Mouse (Mus musculus): ENCODE data around the gene Ccnt1.
"Not testable (repeated sequence)": the region's sequence is repeated elsewhere in the genome, so short reads cannot be mapped to it uniquely, and the experiment has no call there.

The Ccnt1 gene

GRCm38 (mm10) chr15:98546843-98547242, 23.9 kb downstream of the Ccnt1 start:
- DNase-seq (ENCODE audit: low spot score in 2 of 2): no peak

DNA sequence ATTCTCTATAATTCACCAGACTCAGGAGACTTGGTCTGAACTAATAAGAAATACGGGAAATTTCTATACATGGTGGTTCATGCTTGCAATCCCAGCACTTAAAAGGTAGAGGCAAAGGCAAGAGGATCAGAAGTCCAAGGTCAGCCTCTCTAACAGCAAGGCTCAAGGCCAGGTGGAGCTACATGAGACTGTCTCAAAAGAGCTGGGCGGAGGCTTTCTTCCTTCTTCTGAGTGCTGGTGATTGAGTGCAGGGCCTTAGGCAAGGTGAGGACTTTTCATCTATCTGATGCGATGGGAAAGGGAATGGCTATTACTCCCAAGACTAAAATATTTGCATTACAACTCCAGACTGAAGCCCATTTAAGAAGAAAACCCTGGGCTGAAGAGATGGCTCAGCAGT, 25.6 kb downstream of the Ccnt1 start:
- DNase-seq (ENCODE audit: low spot score in 2 of 2): no peak

DNA sequence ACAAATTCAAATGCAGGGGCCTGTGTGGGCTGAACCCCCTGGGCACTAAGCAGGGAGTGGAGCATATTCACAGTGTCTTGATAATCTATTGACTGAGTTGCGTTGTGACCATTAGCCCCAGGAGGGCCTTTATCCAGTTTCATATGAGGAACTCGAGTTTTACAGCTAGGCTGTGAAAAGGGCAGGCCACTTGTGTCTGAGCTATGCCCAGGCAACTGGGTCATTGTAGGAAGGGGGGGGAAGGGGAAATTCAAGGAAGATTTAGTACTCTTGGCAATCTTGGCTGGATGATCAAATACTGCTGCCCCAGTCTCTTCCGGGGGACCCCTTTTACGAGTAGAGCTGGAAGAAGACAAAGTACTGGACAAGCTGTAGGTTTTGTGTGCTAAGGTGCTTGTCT, 27.4 kb downstream of the Ccnt1 start:
- no peak for DNase-seq (ENCODE audit: low spot score in 2 of 2)

- DNase-seq (ENCODE audit: low spot score in 2 of 2): no peak
Measured at GRCm38 (mm10) chr15:98541064-98541463, 29.7 kb downstream of the Ccnt1 start.

DNA sequence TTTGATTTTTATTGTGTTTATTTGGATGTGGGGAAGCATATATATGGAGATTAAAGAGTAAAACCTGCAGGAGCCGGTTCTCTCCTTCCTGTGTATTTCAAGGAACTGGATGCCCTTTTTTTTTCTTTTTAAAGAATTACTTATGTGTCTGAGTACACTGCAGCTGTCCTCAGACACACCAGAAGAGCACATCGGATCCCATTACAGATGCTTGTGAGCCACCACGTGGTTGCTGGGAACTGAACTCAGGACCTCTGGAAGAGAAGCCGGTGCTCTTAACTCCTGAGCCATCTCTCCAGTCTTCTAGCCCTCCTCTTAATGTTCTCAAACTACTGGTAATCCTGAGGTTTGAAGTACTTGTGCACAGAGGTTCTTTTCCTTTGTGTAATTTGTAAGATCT, 32.8 kb downstream of the Ccnt1 start:
- DNase-seq (ENCODE audit: low spot score in 2 of 2): no peak

DNA sequence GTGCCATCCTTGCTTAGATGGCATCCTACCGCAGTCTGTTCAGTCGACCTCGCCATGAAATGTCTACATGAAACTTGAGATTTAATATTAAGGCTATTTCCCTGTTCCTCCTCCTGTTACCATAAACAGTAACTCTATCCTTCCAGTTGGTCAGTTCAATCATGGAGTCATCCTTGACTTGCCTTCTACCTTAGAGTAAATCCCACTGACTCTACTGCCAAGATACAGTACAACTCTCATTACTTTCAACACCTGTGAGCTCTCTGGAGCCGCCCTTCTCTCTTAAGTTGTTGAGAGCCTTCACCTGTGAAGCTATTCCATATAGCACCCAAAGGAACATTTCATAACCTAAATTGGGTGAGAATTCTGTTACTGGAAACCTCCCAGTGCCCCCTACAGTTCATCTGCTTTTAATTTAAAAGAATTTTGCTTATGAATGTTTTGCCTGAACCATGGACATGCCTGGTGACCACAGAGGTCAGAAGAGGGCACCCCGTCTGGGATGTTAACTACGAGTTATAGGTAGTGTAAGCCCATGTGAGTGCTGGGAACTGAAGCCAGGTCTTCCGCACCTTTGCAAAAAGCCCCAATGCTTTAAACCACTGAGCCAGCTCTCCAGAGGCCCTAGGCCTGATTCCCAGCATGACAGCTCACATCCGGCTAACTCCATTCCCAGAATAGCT, 33.8 kb downstream of the Ccnt1 start:
- no peak for DNase-seq (ENCODE audit: low spot score in 2 of 2)

DNA sequence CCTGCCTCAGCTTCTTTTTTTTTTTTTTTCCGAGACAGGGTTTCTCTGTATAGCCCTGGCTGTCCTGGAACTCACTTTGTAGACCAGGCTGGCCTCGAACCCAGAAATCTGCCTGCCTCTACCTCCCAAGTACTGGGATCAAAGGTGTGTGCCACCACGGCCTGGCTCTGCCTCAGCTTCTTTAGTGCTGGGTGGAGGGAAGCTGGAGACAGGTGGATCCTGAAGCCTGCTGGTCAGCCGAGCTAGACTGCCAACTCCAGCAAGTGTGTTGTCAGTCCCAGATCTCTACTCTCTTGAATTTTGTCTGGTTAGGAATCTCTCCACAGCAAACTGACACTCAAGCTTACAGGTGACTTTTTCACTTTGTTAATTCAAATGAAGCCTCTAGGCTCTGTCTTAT, 34.8 kb downstream of the Ccnt1 start:
- no peak for DNase-seq (ENCODE audit: low spot score in 2 of 2)

DNA sequence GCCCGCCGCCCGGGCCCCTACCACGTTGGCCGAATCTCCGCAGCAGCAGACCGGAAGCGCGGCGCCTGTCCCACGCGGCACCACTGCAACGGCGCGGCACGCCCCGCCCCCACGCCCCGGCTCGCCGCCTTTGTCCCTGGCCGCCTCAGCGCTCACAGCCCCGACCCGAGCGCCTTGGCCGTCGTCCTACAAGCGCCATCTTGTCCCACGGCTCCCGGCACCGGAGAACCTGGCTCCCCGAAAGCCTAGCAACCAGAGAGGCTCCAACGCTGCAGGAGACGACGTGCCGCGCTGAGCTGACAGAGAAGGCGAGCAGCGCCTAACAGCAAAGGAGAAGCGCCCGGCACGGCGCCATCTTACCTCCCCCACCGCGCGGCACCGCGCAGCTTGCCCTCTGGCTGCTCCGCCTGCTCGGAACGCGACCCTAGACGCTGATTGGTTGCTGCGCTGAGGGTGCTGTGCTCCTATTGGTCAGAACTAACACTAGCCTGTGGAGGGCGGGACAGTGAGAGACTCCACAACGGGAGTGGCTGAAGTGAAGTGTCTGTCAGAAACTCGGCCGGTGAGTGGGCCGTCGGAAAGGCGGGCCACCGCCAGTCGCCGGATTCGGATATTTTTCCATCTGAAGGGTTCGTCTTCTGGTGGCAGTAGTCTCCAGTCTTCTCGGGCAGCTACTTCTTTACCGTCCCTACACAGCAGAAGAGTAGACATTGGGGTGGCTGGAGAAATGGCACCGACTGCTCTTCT, 36.7 kb downstream of the Ccnt1 start, which contains the start of gene Kansl2:
Gene Kansl2, minus strand, starts transcription at position 384 of the 747 bp plus-strand sequence.
- DNase-seq (ENCODE audit: low spot score in 2 of 2): peak; percentile 98 to 99

DNA sequence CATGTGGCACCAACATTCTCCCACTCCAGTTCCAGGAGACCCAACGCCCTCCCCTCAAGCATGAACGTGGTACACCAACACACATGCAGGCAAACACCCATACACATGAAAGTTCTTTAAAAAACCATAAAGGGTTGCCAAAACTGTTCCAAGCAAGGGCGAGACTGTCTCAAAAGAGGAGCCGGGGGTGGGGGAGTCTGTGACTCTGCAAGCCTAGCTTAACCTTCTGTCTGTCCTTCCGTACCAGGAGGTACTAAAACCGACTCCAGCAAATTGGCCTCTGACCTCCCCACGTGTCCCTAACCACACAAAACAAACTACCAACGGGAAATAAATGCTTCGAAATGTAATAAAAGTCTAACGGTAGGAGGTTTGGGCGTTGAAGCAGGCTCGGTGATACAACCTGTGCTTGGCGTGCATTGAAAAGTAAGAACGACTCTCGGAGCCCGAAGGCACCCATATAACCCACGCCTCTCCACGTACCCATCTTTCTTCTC, 37.6 kb downstream of the Ccnt1 start:
- DNase-seq (ENCODE audit: low spot score in 2 of 2): no peak

GRCm38 (mm10) chr15:98532281-98532680, 38.4 kb downstream of the Ccnt1 start:
- DNase-seq (ENCODE audit: low spot score in 2 of 2): peak in 1 of 2 experiments; percentile 26

DNA sequence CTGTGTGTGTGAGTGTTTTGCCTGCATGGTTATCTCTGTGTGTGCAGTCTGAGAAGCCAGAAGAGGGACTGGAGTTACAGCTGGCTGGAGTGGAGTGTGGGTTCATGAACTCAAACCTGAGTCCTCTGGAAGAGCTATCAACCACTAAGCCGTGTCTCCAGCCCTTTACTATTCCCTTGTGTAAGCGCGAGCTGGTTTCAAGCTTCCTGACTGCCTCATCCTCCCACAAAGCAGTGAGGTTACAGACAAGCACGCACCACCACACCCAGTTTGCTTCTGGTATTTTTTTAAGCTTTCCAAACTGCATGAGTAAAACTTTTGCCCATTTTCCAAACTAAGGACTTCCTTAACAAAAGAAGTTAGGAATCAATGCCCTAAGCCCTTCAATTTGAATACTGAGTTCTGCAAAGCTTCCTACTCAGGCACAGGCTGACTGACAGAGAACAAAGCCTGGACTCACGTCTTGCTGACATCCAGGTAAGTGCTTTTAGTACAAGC, 42.6 kb downstream of the Ccnt1 start:
- no peak for DNase-seq (ENCODE audit: low spot score in 2 of 2)

- DNase-seq (ENCODE audit: low spot score in 2 of 2): no peak
Measured at GRCm38 (mm10) chr15:98527056-98527771, 43.5 kb downstream of the Ccnt1 start.

- DNase-seq (ENCODE audit: low spot score in 2 of 2): no peak
Measured at GRCm38 (mm10) chr15:98526057-98526456, 44.7 kb downstream of the Ccnt1 start.

GRCm38 (mm10) chr15:98521245-98521644, 49.5 kb downstream of the Ccnt1 start:
- DNase-seq (ENCODE audit: low spot score in 2 of 2): no peak

GRCm38 (mm10) chr15:98517380-98518355, 53.1 kb downstream of the Ccnt1 start:
- peak; percentile 61 to 63 for DNase-seq (ENCODE audit: low spot score in 2 of 2)

GRCm38 (mm10) chr15:98514845-98515244, 55.9 kb downstream of the Ccnt1 start:
- DNase-seq (ENCODE audit: low spot score in 2 of 2): not testable (repeated sequence)

DNA sequence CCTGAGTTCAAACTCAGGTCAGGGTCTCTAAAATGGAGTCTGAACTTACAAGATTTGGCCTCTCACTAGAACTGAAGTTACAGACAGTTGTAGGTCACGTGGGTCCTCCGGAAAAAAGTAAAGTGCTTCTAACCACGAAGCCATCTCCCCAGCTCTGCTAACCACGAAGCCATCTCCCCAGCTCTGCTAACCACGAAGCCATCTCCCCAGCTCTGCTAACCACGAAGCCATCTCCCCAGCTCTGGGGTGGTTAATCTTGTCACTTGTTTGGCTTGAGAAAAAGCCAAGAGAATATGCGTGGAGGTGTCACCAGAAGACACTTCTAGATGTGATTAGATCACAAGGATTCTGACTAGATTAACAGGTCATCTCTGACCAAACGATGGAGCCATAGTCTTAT, 56.6 kb downstream of the Ccnt1 start:
- no peak for DNase-seq (ENCODE audit: low spot score in 2 of 2)

- not testable (repeated sequence) for DNase-seq (ENCODE audit: low spot score in 2 of 2)
Measured at GRCm38 (mm10) chr15:98513676-98514075, 57.0 kb downstream of the Ccnt1 start.

GRCm38 (mm10) chr15:98512799-98513321, 57.9 kb downstream of the Ccnt1 start:
- peak; percentile 39 to 46 for DNase-seq (ENCODE audit: low spot score in 2 of 2)

DNA sequence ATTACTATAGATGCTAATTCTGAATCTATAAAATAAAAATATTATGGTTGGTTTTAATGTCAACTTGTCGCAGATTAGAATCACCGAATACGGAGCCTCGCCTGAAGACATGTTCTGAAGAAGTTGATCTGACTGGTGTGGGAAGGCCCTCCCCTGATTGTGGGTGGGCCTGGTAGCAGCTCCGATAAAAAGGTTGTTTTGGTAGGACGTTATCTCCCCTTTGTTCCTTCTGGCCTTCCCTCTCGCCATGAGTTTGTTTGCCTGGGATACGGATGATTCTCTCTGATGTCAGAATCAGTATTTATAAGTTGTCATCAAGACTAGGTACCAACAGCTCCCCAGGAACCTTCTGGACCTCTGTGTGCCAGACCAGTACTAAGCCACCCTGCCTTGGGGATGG, 58.5 kb downstream of the Ccnt1 start:
- DNase-seq (ENCODE audit: low spot score in 2 of 2): no peak
